Mouse (Mus musculus): ENCODE results near the gene Cfap97d1. TPM values are rescaled to one million over a fixed set of nuclear protein-coding genes. Genes with fewer than 3 reads are reported as not detected.

The Cfap97d1 gene
- polyA plus RNA-seq, 1 experiment, result not detected

- peak within 1 kb of the TSS; percentile 46 for H3K4me3 ChIP-seq (ENCODE audit: low read depth, low read length)
Observed at GRCm38 (mm10) chr11:102041350-102041949, 57.4 kb downstream of the Cfap97d1 start, which contains the start of gene Cd300lg. Gene Cd300lg (plus strand): TSS chr11:102041509.

More at GRCm38 (mm10) chr11:102041350-102041949, 57.4 kb downstream of the Cfap97d1 start, which contains the start of gene Cd300lg:
- WGBS, result 52% methylated on average over 5 of the region's 5 CpGs
- no peaks in the 10 kb centered on the region for H3K36me3 ChIP-seq (ENCODE audit: control insufficient read depth, insufficient read depth, low read length)
- no peak for TF ChIP-seq POLR2A (IDR thresholded peaks at IDR 0.05; ENCODE audit: low read depth, low read length)
- H3K4me1 ChIP-seq (ENCODE audit: control insufficient read depth, insufficient read depth, insufficient read length, low read length), result no peaks in the 10 kb centered on the region
- H3K27ac ChIP-seq (ENCODE audit: insufficient read depth, low read depth, low read length), result no peak within 1 kb of the TSS; the same call in 1 of the 2 replicates
- no peaks in the 10 kb centered on the region for H3K27me3 ChIP-seq (ENCODE audit: control insufficient read depth, insufficient read depth, low read length)

Other genes with a start within 250 kb of the Cfap97d1 start
- 0.95 and 2.3 TPM in 2 replicates for gene Etv4, start 198.9 kb upstream of the Cfap97d1 start, polyA plus RNA-seq (2012; rRNA removed)
- 0.42 and 0.65 TPM in 2 replicates for gene Meox1, start 89.9 kb upstream of the Cfap97d1 start, polyA plus RNA-seq (2012; rRNA removed)
- not detected in 2 replicates for gene Sost, start 17.3 kb upstream of the Cfap97d1 start, polyA plus RNA-seq (2012; rRNA removed)
- 27.9 and 28.0 TPM in 2 replicates for gene Dusp3, start 2.7 kb downstream of the Cfap97d1 start, polyA plus RNA-seq (2012; rRNA removed)
- gene Mpp3, start 44.2 kb downstream of the Cfap97d1 start, polyA plus RNA-seq (2012; rRNA removed), result 0.55 and 0.90 TPM in 2 replicates
- gene Cd300lg, start 57.2 kb downstream of the Cfap97d1 start, polyA plus RNA-seq (2012; rRNA removed), result 3.8 and 5.4 TPM in 2 replicates
- gene Mpp2, start 104.2 kb downstream of the Cfap97d1 start, polyA plus RNA-seq (2012; rRNA removed), result 1.2 and 1.6 TPM in 2 replicates
- gene Ppy, start 117.0 kb downstream of the Cfap97d1 start, polyA plus RNA-seq (2012; rRNA removed), result 11.5 TPM in 1 of 2 replicates, not detected in the other
- gene Pyy, start 123.6 kb downstream of the Cfap97d1 start, polyA plus RNA-seq (2012; rRNA removed), result 137 and 596 TPM in 2 replicates
- gene Nags, start 161.2 kb downstream of the Cfap97d1 start, polyA plus RNA-seq (2012; rRNA removed), result 44.2 and 87.7 TPM in 2 replicates
- 8.3 and 13.0 TPM in 2 replicates for gene Tmem101, start 172.1 kb downstream of the Cfap97d1 start, polyA plus RNA-seq (2012; rRNA removed)
- gene Lsm12, start 201.0 kb downstream of the Cfap97d1 start, polyA plus RNA-seq (2012; rRNA removed), result 8.3 and 18.7 TPM in 2 replicates
- 41.0 and 53.8 TPM in 2 replicates for gene G6pc3, start 205.3 kb downstream of the Cfap97d1 start, polyA plus RNA-seq (2012; rRNA removed)
- gene Hdac5, start 245.9 kb downstream of the Cfap97d1 start, polyA plus RNA-seq (2012; rRNA removed), result 82.5 and 102 TPM in 2 replicates

Measured in small intestine, adult 2 months (tissue).